Mouse (Mus musculus) liver, adult (tissue): ENCODE data around the gene Lpp.

Experiments
- GATA4 ChIP-seq: IDR thresholded peaks from 2 replicates; pipeline ENCODE4 v1.6.1; 2014; ENCODE audit warnings: mild to moderate bottlenecking, low read length; ENCODE audit not compliant: insufficient replicate concordance

The Lpp gene

GRCm38 (mm10) chr16:24965091-24965490 lies 571.8 kb downstream of the Lpp start:
- TF ChIP-seq GATA4 = no peak

GRCm38 (mm10) chr16:24966460-24966859 lies 573.2 kb downstream of the Lpp start:
- no peak for TF ChIP-seq GATA4

GRCm38 (mm10) chr16:24973009-24973631 lies 579.8 kb downstream of the Lpp start:
- no peak for TF ChIP-seq GATA4

- TF ChIP-seq GATA4 = no peak
These were observed 584.5 kb downstream of the Lpp start for GRCm38 (mm10) chr16:24977771-24978170.

- TF ChIP-seq GATA4 = no peak
These were observed 584.9 kb downstream of the Lpp start for GRCm38 (mm10) chr16:24978226-24978625.

- no peak for TF ChIP-seq GATA4
These were observed 586.1 kb downstream of the Lpp start for GRCm38 (mm10) chr16:24979391-24979790.

- no peak for TF ChIP-seq GATA4
These were observed 589.5 kb downstream of the Lpp start for GRCm38 (mm10) chr16:24982828-24983227.

GRCm38 (mm10) chr16:24990331-24990730 lies 597.0 kb downstream of the Lpp start:
- TF ChIP-seq GATA4 = no peak

- no peak for TF ChIP-seq GATA4
These were observed 597.8 kb downstream of the Lpp start for GRCm38 (mm10) chr16:24991059-24991541.

GRCm38 (mm10) chr16:24991995-24992394 lies 598.7 kb downstream of the Lpp start:
- TF ChIP-seq GATA4 = no peak

- TF ChIP-seq GATA4 = no peak
These were observed 599.2 kb downstream of the Lpp start for GRCm38 (mm10) chr16:24992494-24992893.

GRCm38 (mm10) chr16:25010980-25011877 lies 617.9 kb downstream of the Lpp start:
- TF ChIP-seq GATA4 = no peak

GRCm38 (mm10) chr16:25012938-25013337 lies 619.6 kb downstream of the Lpp start:
- TF ChIP-seq GATA4 = no peak

GRCm38 (mm10) chr16:25016261-25016836 lies 623.0 kb downstream of the Lpp start:
- no peak for TF ChIP-seq GATA4

GRCm38 (mm10) chr16:25017046-25017445 lies 623.7 kb downstream of the Lpp start:
- TF ChIP-seq GATA4 = no peak

- TF ChIP-seq GATA4 = no peak
These were observed 631.3 kb downstream of the Lpp start for GRCm38 (mm10) chr16:25024591-25024990.
